In genomic region chr9:106652720-106653119, GRCm38 (mm10) we compare ENCODE assay signal across 18 mouse cellular contexts. TPM values are rescaled to one million over a fixed set of nuclear protein-coding genes. Genes with fewer than 3 reads are reported as not detected.
DNase-seq lines count a peak whose midpoint lies in the region; TF ChIP-seq lines count a peak whose summit lies in the region.
"Had no signal": no experiment of that assay in that cellular context is flagged by ENCODE, and none has a peak within 500 bp of the region (broad histone marks: within the 10 kb centered on the region; RNA-seq: fewer than 3 reads in every experiment).

No protein-coding gene starts in this region.

- WGBS in heart, embryonic 10.5 days: 62% methylated on average over 1 of the region's 1 CpGs

- peak overlapping the region; percentile 49 for H3K4me3 ChIP-seq in layer of hippocampus, adult 2 months
- H3K4me3 ChIP-seq in heart, embryonic 10.5 days: no peak overlapping the region
- H3K4me3 ChIP-seq: hindbrain, embryonic 12.5 days; limb, embryonic 15.5 days had no signal

- H3K36me3 ChIP-seq in heart, embryonic 10.5 days: no peaks in the 10 kb centered on the region
- H3K36me3 ChIP-seq: hindbrain, embryonic 12.5 days had no signal

- DNase-seq in embryo, embryonic 11 days: peak; percentile 31
- DNase-seq in embryo, embryonic 10 days (ENCODE audit: low spot score): no peak
- DNase-seq in layer of hippocampus, adult 2 months (ENCODE audit: low spot score in 2 of 2): peak in 1 of 2 experiments; percentile 47
- DNase-seq in layer of hippocampus, postnatal 36 days: no peak
- DNase-seq in 416B (ENCODE audit: low read depth): peak; percentile 32
- no peak for DNase-seq in brain, embryonic 14.5 days (ENCODE audit: low read depth)
- DNase-seq in heart, postnatal 25 days (ENCODE audit: low spot score): no peak
- DNase-seq in heart, embryonic 10.5 days (ENCODE audit: low spot score): no peak
- DNase-seq: adrenal gland, postnatal 36 days; cerebellum, adult 9-10 months; lung, postnatal 4 days; spleen, adult 18-20 months had no signal

- no peak for TF ChIP-seq POLR2A in brain, embryonic 14.5 days (IDR thresholded peaks at IDR 0.05; ENCODE audit: borderline replicate concordance, extremely low read depth, insufficient read depth, insufficient read length, poor library complexity, severe bottlenecking)

- H3K9me3 ChIP-seq in heart, embryonic 10.5 days: no peaks in the 10 kb centered on the region
- H3K9me3 ChIP-seq: hindbrain, embryonic 12.5 days; limb, embryonic 15.5 days had no signal

- H3K4me1 ChIP-seq in heart, embryonic 10.5 days: peaks cover 25% of the 10 kb centered on the region

- H3K27me3 ChIP-seq in heart, embryonic 10.5 days (ENCODE audit: insufficient read depth, poor library complexity, severe bottlenecking): peaks cover 56% of the 10 kb centered on the region

- H3K27ac ChIP-seq in layer of hippocampus, adult 2 months: peak overlapping the region; percentile 76; the same call in 1 of the 2 replicates
- no peak overlapping the region for H3K27ac ChIP-seq in heart, embryonic 10.5 days
- H3K27ac ChIP-seq: hindbrain, embryonic 12.5 days; limb, embryonic 15.5 days had no signal

- peak; percentile 76 for TF ChIP-seq CTCF in layer of hippocampus, adult 2 months (conservative IDR thresholded peaks at IDR 0.05)
- TF ChIP-seq CTCF in brain, embryonic 14.5 days (IDR thresholded peaks at IDR 0.05; ENCODE audit: borderline replicate concordance, extremely low read depth, insufficient read depth, insufficient read length): peak; percentile 56

- intact Hi-C loops in heart, postnatal 25 days (cut with DNase I): no loop called here

RNA-seq across cellular contexts. Expression of gene Grm2, which starts 3.2 kb away (rescaled TPM):
- total RNA-seq in layer of hippocampus, adult 2 months (2021): 10 to 100 TPM; 76.8 to 82.2 TPM
- total RNA-seq in layer of hippocampus, postnatal 36 days (2021): 10 to 100 TPM; 64.9 to 80.7 TPM
- 11.8 and 13.3 TPM in 2 replicates for polyA plus RNA-seq in brain, embryonic 14.5 days (2012; rRNA removed)
- total RNA-seq in heart, postnatal 25 days (2021): not detected
- 0.21 TPM in 1 of 2 replicates, not detected in the other for polyA plus RNA-seq in heart, embryonic 10.5 days (2016; fragmentation: Nextera tagmentation; extraction: Ambion mirVana)
- total RNA-seq: adrenal gland, postnatal 36 days had no signal
- polyA plus RNA-seq: kidney, embryonic 16.5 days had no signal

RNA-seq across cellular contexts. Expression of gene Iqcf6, which starts 26.3 kb away (rescaled TPM):
- not detected for total RNA-seq in layer of hippocampus, adult 2 months (2021)
- total RNA-seq in layer of hippocampus, postnatal 36 days (2021): not detected
- polyA plus RNA-seq in brain, embryonic 14.5 days (2012; rRNA removed): not detected in 2 replicates
- not detected for total RNA-seq in heart, postnatal 25 days (2021)
- not detected in 2 replicates for polyA plus RNA-seq in heart, embryonic 10.5 days (2016; fragmentation: Nextera tagmentation; extraction: Ambion mirVana)
- total RNA-seq: adrenal gland, postnatal 36 days; layer of hippocampus, postnatal 14 days had no signal
- polyA plus RNA-seq: frontal cortex, adult 2 months; hindbrain, embryonic 12.5 days; kidney, embryonic 16.5 days; limb, embryonic 15.5 days; thymus, postnatal 0 days had no signal

RNA-seq across cellular contexts. Expression of gene Tex264, which starts 33.0 kb away (rescaled TPM):
- total RNA-seq in layer of hippocampus, adult 2 months (2021): 10 to 100 TPM; 85.0 to 99.3 TPM
- total RNA-seq in layer of hippocampus, postnatal 36 days (2021): 10 to 100 TPM; 90.6 to 95.8 TPM
- 50.2 and 53.1 TPM in 2 replicates for polyA plus RNA-seq in brain, embryonic 14.5 days (2012; rRNA removed)
- total RNA-seq in heart, postnatal 25 days (2021): 10 to 100 TPM; 41.7 to 44.0 TPM
- polyA plus RNA-seq in heart, embryonic 10.5 days (2016; fragmentation: Nextera tagmentation; extraction: Ambion mirVana): 36.7 and 38.7 TPM in 2 replicates

Comparison
In these comparisons a context has a peak if more than half of its experiments do, and no peak if none do; other contexts are left out.
1. DNase-seq: peak in embryo, embryonic 11 days (single experiment) and 416B (single experiment); none in embryo, embryonic 10 days (single experiment), layer of hippocampus, postnatal 36 days (0 of 2), brain, embryonic 14.5 days (single experiment), heart, postnatal 25 days (single experiment) and heart, embryonic 10.5 days (single experiment).
2. RNA of gene Grm2, which starts 3.2 kb away (total RNA-seq): 76.8 to 82.2 TPM in layer of hippocampus, adult 2 months and 64.9 to 80.7 TPM in layer of hippocampus, postnatal 36 days; not detected in heart, postnatal 25 days; every median in the first group is over 10 times any median in the second.